Mouse (Mus musculus) ES-Bruce4 (cell line): ENCODE measurements around the gene Dusp27.

Experiments used
- CTCF ChIP-seq: IDR thresholded peaks from one replicate; pipeline ENCODE4 v1.8.1; 2011; ENCODE audit warnings: low read depth, low read length
- POLR2A ChIP-seq: IDR thresholded peaks from one replicate; pipeline ENCODE4 v1.8.1; 2011; ENCODE audit warnings: low read length; ENCODE audit not compliant: insufficient read depth

GRCm38 (mm10) chr1:166089739-166090138, 38.0 kb downstream of the Dusp27 start:
- no peak for TF ChIP-seq POLR2A
- TF ChIP-seq CTCF, result no peak
